Mouse (Mus musculus) mature B cell (primary cell): ENCODE measurements around the gene Gpa33.
"Not testable (repeated sequence)": the region's sequence is repeated elsewhere in the genome, so short reads cannot be mapped to it uniquely, and the experiment has no call there.

Experiments
- in situ Hi-C: fragments of 300-500 bp; cut with MboI; formaldehyde crosslinking; loops from 2 replicates; pipeline ENCODE4 v1.14.3; 2019

Gene Gpa33

GRCm38 (mm10) chr1:166132367-166132766, 2.3 kb downstream of the Gpa33 start:
- in situ Hi-C loops, result no loop called here

- in situ Hi-C loops, result no loop called here
Measured at GRCm38 (mm10) chr1:166135091-166135740, 5.2 kb downstream of the Gpa33 start.

GRCm38 (mm10) chr1:166137244-166137938, 7.4 kb downstream of the Gpa33 start:
- in situ Hi-C loops, result no loop called here

- in situ Hi-C loops, result no loop called here
Measured at GRCm38 (mm10) chr1:166138136-166138535, 8.1 kb downstream of the Gpa33 start.

- in situ Hi-C loops, result no loop called here
Measured at GRCm38 (mm10) chr1:166139113-166139512, 9.1 kb downstream of the Gpa33 start.

GRCm38 (mm10) chr1:166139620-166140184, 9.7 kb downstream of the Gpa33 start:
- in situ Hi-C loops, result no loop called here

GRCm38 (mm10) chr1:166141868-166142267, 11.8 kb downstream of the Gpa33 start:
- in situ Hi-C loops, result not testable (repeated sequence)

GRCm38 (mm10) chr1:166142369-166142768, 12.3 kb downstream of the Gpa33 start:
- in situ Hi-C loops, result no loop called here

- in situ Hi-C loops, result no loop called here
Measured at GRCm38 (mm10) chr1:166146626-166147025, 16.6 kb downstream of the Gpa33 start.

GRCm38 (mm10) chr1:166147657-166148056, 17.6 kb downstream of the Gpa33 start:
- in situ Hi-C loops, result no loop called here

GRCm38 (mm10) chr1:166149441-166149840, 19.4 kb downstream of the Gpa33 start:
- in situ Hi-C loops, result no loop called here

GRCm38 (mm10) chr1:166150035-166150434, 20.0 kb downstream of the Gpa33 start:
- in situ Hi-C loops, result loop anchor here (5.0 to 25.0 kb wide), 4 partner anchors 165 to 513 kb away; partner anchors contain the start of gene Mpzl1

- in situ Hi-C loops, result loop anchor here (5.0 to 25.0 kb wide), 4 partner anchors 167 to 514 kb away; partner anchors contain the start of gene Mpzl1
Measured at GRCm38 (mm10) chr1:166151341-166151740, 21.3 kb downstream of the Gpa33 start.

GRCm38 (mm10) chr1:166152034-166152433, 22.0 kb downstream of the Gpa33 start:
- in situ Hi-C loops, result loop anchor here (5.0 to 25.0 kb wide), 4 partner anchors 167 to 515 kb away; partner anchors contain the start of gene Mpzl1

- in situ Hi-C loops, result loop anchor here (5.0 to 25.0 kb wide), 4 partner anchors 169 to 516 kb away; partner anchors contain the start of gene Mpzl1
Measured at GRCm38 (mm10) chr1:166153351-166154120, 23.5 kb downstream of the Gpa33 start.

- in situ Hi-C loops, result loop anchor here (5.0 to 25.0 kb wide), 4 partner anchors 170 to 517 kb away; partner anchors contain the start of gene Mpzl1
Measured at GRCm38 (mm10) chr1:166154162-166155112, 24.4 kb downstream of the Gpa33 start.

- in situ Hi-C loops, result loop anchor here (10.0 to 25.0 kb wide), 3 partner anchors 170 to 518 kb away; partner anchors contain the start of gene Mpzl1
Measured at GRCm38 (mm10) chr1:166155113-166155494, 25.1 kb downstream of the Gpa33 start.

GRCm38 (mm10) chr1:166157712-166158111, 27.7 kb downstream of the Gpa33 start:
- in situ Hi-C loops, result loop anchor here (10.0 to 25.0 kb wide), 3 partner anchors 173 to 520 kb away; partner anchors contain the start of gene Mpzl1

- in situ Hi-C loops, result loop anchor here (10.0 to 25.0 kb wide), 3 partner anchors 174 to 521 kb away; partner anchors contain the start of gene Mpzl1
Measured at GRCm38 (mm10) chr1:166158664-166159063, 28.6 kb downstream of the Gpa33 start.

- in situ Hi-C loops, result loop anchor here (25.0 kb wide), 1 partner anchor 523 kb away; the partner anchor contains the start of gene Mpzl1
Measured at GRCm38 (mm10) chr1:166160111-166160510, 30.1 kb downstream of the Gpa33 start.
